Mouse (Mus musculus): ENCODE results near the gene Hspa12b. TPM values are rescaled to one million over a fixed set of nuclear protein-coding genes. Genes with fewer than 3 reads are reported as not detected.

Gene Hspa12b
- 1.5 and 1.7 TPM in 2 replicates for total RNA-seq (2012; rRNA removed)

GRCm38 (mm10) chr2:131127161-131127730, at the start of gene Hspa12b:
Gene Hspa12b, plus strand, starts transcription at chr2:131127280.
- no peak within 1 kb of the TSS for H3K27ac ChIP-seq (ENCODE audit: insufficient read depth, low read depth, low read length, poor library complexity, severe bottlenecking)

GRCm38 (mm10) chr2:131080507-131080906, 46.6 kb upstream of the Hspa12b start:
- in situ Hi-C loops (cut with MboI; ENCODE audit: low sequenced_read_pairs in 2 of 2, unreplicated experiment in 2 of 2): no loop called here
- TF ChIP-seq MAFK (IDR thresholded peaks at IDR 0.05; ENCODE audit: insufficient read depth, low read depth, low read length) (no peak), ZNF384 (IDR thresholded peaks at IDR 0.05; ENCODE audit: low read depth, low read length) (no peak), ZC3H11A (IDR thresholded peaks at IDR 0.05; ENCODE audit: borderline replicate concordance, low read depth, low read length) (no peak), HCFC1 (IDR thresholded peaks at IDR 0.05; ENCODE audit: borderline replicate concordance, insufficient read depth, low read length) (no peak), CHD2 (IDR thresholded peaks at IDR 0.05; ENCODE audit: low read depth, low read length) (no peak)
- no peak for DNase-seq (ENCODE audit: low read depth, low spot score)
- Histone ChIP-seq H3K9me3 (ENCODE audit: control insufficient read depth, insufficient read depth, low read depth, low read length) (no peaks in the 10 kb centered on the region), H3K4me3 (ENCODE audit: insufficient read depth in 1 of 2, low read depth in 1 of 2, low read length in 2 of 2, poor library complexity in 1 of 2, severe bottlenecking in 1 of 2) (no peak overlapping the region), H3K9ac (ENCODE audit: insufficient read depth, low read depth, low read length, poor library complexity, severe bottlenecking) (no peak overlapping the region; the same call in 1 of the 2 replicates), H3K4me1 (ENCODE audit: control insufficient read depth in 2 of 2, insufficient read depth in 2 of 2, low read length in 2 of 2, poor library complexity in 1 of 2) (no peaks in the 10 kb centered on the region), H3K36me3 (ENCODE audit: control insufficient read depth, insufficient read depth, low read length, poor library complexity, severe bottlenecking) (no peaks in the 10 kb centered on the region), H3K27ac (ENCODE audit: insufficient read depth, low read depth, low read length, poor library complexity, severe bottlenecking) (no peak overlapping the region)

More at GRCm38 (mm10) chr2:131127161-131127730, at the start of gene Hspa12b:
- no peak for DNase-seq (ENCODE audit: low read depth, low spot score)
- peak within 1 kb of the TSS; percentile 34 to 52; a peak in 3 of 4 replicates for H3K4me3 ChIP-seq (ENCODE audit: insufficient read depth in 1 of 2, low read depth in 1 of 2, low read length in 2 of 2, poor library complexity in 1 of 2, severe bottlenecking in 1 of 2)
- H3K9ac ChIP-seq (ENCODE audit: insufficient read depth, low read depth, low read length, poor library complexity, severe bottlenecking): peak within 1 kb of the TSS; percentile 14; the same call in 1 of the 2 replicates
- no peaks in the 10 kb centered on the region for H3K36me3 ChIP-seq (ENCODE audit: control insufficient read depth, insufficient read depth, low read length, poor library complexity, severe bottlenecking)
- in situ Hi-C loops (cut with MboI; ENCODE audit: low sequenced_read_pairs in 2 of 2, unreplicated experiment in 2 of 2): no loop called here
- H3K9me3 ChIP-seq (ENCODE audit: control insufficient read depth, insufficient read depth, low read depth, low read length): no peaks in the 10 kb centered on the region
- H3K4me1 ChIP-seq (ENCODE audit: control insufficient read depth in 2 of 2, insufficient read depth in 2 of 2, low read length in 2 of 2, poor library complexity in 1 of 2): peaks cover 0 to 9% of the 10 kb centered on the region in 2 experiments; a peak in 1 of 4 replicates
- no peak for TF ChIP-seq ZC3H11A (IDR thresholded peaks at IDR 0.05; ENCODE audit: borderline replicate concordance, low read depth, low read length)
- no peak for TF ChIP-seq HCFC1 (IDR thresholded peaks at IDR 0.05; ENCODE audit: borderline replicate concordance, insufficient read depth, low read length)
- no peak for TF ChIP-seq ZNF384 (IDR thresholded peaks at IDR 0.05; ENCODE audit: low read depth, low read length)
- TF ChIP-seq CHD2 (IDR thresholded peaks at IDR 0.05; ENCODE audit: low read depth, low read length): no peak
- no peak for TF ChIP-seq MAFK (IDR thresholded peaks at IDR 0.05; ENCODE audit: insufficient read depth, low read depth, low read length)

GRCm38 (mm10) chr2:131084206-131084605, 42.9 kb upstream of the Hspa12b start:
- Histone ChIP-seq H3K27ac (ENCODE audit: insufficient read depth, low read depth, low read length, poor library complexity, severe bottlenecking) (no peak overlapping the region), H3K9me3 (ENCODE audit: control insufficient read depth, insufficient read depth, low read depth, low read length) (no peaks in the 10 kb centered on the region), H3K4me3 (ENCODE audit: insufficient read depth in 1 of 2, low read depth in 1 of 2, low read length in 2 of 2, poor library complexity in 1 of 2, severe bottlenecking in 1 of 2) (no peak overlapping the region), H3K36me3 (ENCODE audit: control insufficient read depth, insufficient read depth, low read length, poor library complexity, severe bottlenecking) (no peaks in the 10 kb centered on the region), H3K9ac (ENCODE audit: insufficient read depth, low read depth, low read length, poor library complexity, severe bottlenecking) (no peak overlapping the region), H3K4me1 (ENCODE audit: control insufficient read depth in 2 of 2, insufficient read depth in 2 of 2, low read length in 2 of 2, poor library complexity in 1 of 2) (no peaks in the 10 kb centered on the region)
- TF ChIP-seq ZNF384 (IDR thresholded peaks at IDR 0.05; ENCODE audit: low read depth, low read length): no peak
- TF ChIP-seq MAFK (IDR thresholded peaks at IDR 0.05; ENCODE audit: insufficient read depth, low read depth, low read length): no peak
- TF ChIP-seq ZC3H11A (IDR thresholded peaks at IDR 0.05; ENCODE audit: borderline replicate concordance, low read depth, low read length): no peak
- no peak for TF ChIP-seq CHD2 (IDR thresholded peaks at IDR 0.05; ENCODE audit: low read depth, low read length)
- no peak for TF ChIP-seq HCFC1 (IDR thresholded peaks at IDR 0.05; ENCODE audit: borderline replicate concordance, insufficient read depth, low read length)
- DNase-seq (ENCODE audit: low read depth, low spot score): no peak
- in situ Hi-C loops (cut with MboI; ENCODE audit: low sequenced_read_pairs in 2 of 2, unreplicated experiment in 2 of 2): no loop called here

GRCm38 (mm10) chr2:131086667-131087390, 40.3 kb upstream of the Hspa12b start, which contains the start of gene Siglec1:
Gene Siglec1, minus strand, starts transcription at chr2:131086765.
- Histone ChIP-seq H3K4me3 (ENCODE audit: insufficient read depth in 1 of 2, low read depth in 1 of 2, low read length in 2 of 2, poor library complexity in 1 of 2, severe bottlenecking in 1 of 2) (no peak within 1 kb of the TSS), H3K27ac (ENCODE audit: insufficient read depth, low read depth, low read length, poor library complexity, severe bottlenecking) (no peak within 1 kb of the TSS), H3K9ac (ENCODE audit: insufficient read depth, low read depth, low read length, poor library complexity, severe bottlenecking) (no peak within 1 kb of the TSS), H3K36me3 (ENCODE audit: control insufficient read depth, insufficient read depth, low read length, poor library complexity, severe bottlenecking) (no peaks in the 10 kb centered on the region), H3K9me3 (ENCODE audit: control insufficient read depth, insufficient read depth, low read depth, low read length) (no peaks in the 10 kb centered on the region), H3K4me1 (ENCODE audit: control insufficient read depth in 2 of 2, insufficient read depth in 2 of 2, low read length in 2 of 2, poor library complexity in 1 of 2) (no peaks in the 10 kb centered on the region)
- TF ChIP-seq MAFK (IDR thresholded peaks at IDR 0.05; ENCODE audit: insufficient read depth, low read depth, low read length): no peak
- DNase-seq (ENCODE audit: low read depth, low spot score): no peak
- in situ Hi-C loops (cut with MboI; ENCODE audit: low sequenced_read_pairs in 2 of 2, unreplicated experiment in 2 of 2): no loop called here
